Mouse (Mus musculus): Measurements from ENCODE around the gene Stx11.

GRCm38 (mm10) chr10:12917626-12918025 is 46.5 kb downstream of the Stx11 start:
- TF ChIP-seq POLR2A (IDR thresholded peaks at IDR 0.05; ENCODE audit: insufficient read length, low read depth) (no peak), POLR2AphosphoS2 (IDR thresholded peaks at IDR 0.05; ENCODE audit: insufficient read length, low read depth) (no peak), REST (IDR thresholded peaks at IDR 0.05; ENCODE audit: insufficient read depth, insufficient read length) (no peak), USF1 (IDR thresholded peaks at IDR 0.05; ENCODE audit: low read depth) (no peak), E2F4 (IDR thresholded peaks at IDR 0.05; ENCODE audit: insufficient read depth) (no peak), TCF12 (IDR thresholded peaks at IDR 0.05; ENCODE audit: insufficient read depth, poor library complexity, severe bottlenecking) (no peak), MAX (IDR thresholded peaks at IDR 0.05; ENCODE audit: low read depth) (no peak), MYOD1 (IDR thresholded peaks at IDR 0.05; ENCODE audit: control insufficient read depth in 1 of 3, insufficient read length in 2 of 3, low read depth in 2 of 3) (no peak)

Measured in myocyte (in vitro differentiated cells).